Mouse (Mus musculus) brain, adult 2 months (tissue): ENCODE measurements around the gene Prrc2b.

Source experiments
- DNase-seq: peaks from one replicate; pipeline ENCODE4 v3.0.0; 2011; ENCODE audit warnings: low read depth, low spot score

Prrc2b gene

DNA sequence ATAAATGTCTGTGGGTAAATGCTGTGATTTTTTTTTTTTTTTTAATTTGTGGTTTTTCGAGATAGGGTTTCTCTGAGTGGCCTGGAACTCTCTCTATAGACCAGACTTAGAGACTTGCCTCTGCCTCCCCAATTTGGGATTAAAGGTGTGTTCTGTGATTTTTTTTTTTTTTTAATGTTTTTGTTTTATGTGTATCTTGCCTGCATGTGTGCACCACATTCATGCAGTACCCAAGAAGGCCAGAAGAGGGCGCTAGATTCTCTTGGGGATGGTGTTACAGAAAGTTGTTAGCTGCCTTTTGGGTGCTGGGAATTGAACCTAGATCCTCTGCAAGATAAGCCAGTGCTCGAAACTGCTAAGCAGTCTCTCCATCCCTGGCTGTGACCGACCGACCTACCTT lies 10.1 kb downstream of the Prrc2b start:
- DNase-seq: no peak

DNA sequence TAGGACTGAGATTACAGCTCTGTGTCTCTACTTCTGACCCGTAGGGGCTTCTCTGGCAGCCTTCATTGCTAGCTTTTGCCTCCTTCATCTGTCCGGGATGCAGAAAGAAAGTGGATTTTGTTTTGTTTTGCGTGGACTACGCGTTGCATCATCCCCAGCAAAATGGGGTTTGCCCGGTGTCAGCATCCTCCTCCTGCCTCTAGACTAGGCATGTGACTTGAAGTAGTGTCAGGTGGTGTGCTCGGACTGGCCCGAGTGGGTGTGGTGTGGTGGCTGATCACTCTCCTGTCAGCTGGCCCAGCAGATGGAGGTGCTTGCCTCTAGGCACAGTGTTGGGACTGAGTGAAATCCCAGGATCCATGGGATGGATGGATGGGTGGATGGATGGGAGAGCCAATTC lies 11.2 kb downstream of the Prrc2b start:
- no peak for DNase-seq

GRCm38 (mm10) chr2:32162646-32163045 lies 11.8 kb downstream of the Prrc2b start:
- DNase-seq: no peak

- DNase-seq: no peak
Measured at GRCm38 (mm10) chr2:32163057-32163456, 12.2 kb downstream of the Prrc2b start.

DNA sequence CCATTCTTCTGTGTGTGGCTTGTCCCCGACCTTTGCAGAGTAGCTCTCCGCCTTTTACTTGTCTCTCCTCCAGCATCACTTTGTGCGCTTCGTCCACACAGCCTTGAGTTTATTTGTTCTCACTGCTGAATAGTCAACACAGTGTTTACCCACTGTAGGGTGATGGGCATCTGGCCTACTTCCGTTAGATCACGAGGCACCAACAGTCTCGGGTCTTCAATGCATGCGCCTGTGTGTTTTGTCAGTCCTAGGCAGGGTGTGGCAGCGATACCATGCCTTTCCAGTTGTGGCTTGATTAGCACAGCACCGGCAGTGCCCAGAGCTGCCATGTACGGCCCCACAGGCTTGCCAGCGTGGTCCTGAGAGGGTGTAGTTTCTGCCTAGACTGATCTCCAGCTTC lies 13.6 kb downstream of the Prrc2b start:
- peak; percentile 69 for DNase-seq

DNA sequence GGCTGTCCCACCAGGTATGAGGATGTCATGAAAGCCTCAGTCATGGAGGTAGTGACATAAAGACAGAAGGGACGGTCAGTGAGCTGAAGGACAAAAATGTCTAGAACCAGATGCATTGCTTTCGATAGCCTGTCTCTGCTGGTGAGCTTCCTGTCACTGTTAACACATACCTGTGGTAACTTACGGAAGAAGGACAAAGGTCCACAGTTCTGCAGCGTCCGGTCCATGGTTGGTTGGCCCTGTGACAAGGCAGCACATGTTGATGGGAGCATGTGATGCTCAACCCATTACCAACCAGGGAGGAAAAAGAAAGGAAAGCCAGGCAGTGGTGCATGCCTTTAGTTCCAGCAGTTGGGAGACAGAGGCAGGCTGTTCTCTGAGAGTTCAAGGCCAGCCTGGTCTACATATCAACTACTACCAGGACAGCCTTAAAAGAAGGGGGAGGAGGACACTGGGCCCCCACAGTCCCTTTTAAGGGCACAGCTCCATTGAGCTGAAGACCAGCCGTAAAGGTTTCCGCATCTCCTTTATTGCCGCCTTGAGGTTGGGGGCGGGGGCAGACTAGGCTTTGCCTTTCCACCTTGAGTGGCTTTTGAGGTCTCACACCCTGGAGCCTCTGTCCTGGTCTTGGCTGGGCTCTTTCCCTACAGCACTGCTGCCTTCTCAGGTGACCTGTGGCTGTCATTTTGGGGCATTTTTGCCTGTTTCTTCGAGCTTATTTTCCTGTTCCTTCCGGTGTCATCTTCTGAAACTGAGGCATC lies 14.3 kb downstream of the Prrc2b start:
- no peak for DNase-seq

DNA sequence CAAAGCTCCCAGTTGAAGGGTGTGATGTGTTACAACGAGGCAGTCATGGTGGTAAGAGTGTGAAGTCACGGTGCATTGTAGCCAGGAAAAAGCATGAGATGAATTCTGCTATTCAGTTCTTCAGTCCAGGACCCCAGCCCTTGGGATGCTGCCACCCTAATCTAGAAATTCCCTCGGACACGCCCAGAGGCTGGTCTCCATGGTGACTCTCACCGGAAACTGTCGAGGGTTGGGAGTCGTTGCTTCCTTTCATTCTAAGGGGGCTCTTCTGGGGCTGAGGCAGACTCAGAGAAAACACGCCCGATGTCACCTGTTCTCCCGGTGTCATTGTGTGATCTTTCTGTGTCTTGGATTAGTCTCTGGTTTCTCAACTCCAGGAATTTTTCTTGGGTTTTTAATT lies 15.7 kb downstream of the Prrc2b start:
- DNase-seq: no peak

GRCm38 (mm10) chr2:32167034-32167770 lies 16.3 kb downstream of the Prrc2b start:
- DNase-seq: no peak

DNA sequence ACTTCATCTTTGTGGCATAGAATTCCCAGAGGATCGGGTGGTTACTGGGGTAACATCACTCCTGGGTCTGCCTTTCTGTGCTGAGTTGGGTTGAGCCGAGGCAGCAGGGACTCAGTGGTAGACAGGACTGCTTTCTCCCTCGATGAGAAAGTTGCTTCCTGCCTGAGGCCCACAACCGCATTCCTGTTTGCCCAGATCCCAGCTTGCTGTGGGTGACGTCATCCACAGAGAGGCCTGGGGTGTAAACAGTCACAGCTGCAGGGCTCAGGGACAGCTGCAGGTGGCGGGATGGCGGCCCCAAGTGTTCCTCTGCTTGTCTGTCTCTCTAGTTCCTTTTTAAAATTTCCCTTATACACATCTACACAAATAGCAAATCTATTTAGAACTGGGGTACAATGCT lies 16.9 kb downstream of the Prrc2b start:
- peak; percentile 93 for DNase-seq

- no peak for DNase-seq
Measured at GRCm38 (mm10) chr2:32169292-32169691, 18.4 kb downstream of the Prrc2b start.

- DNase-seq: no peak
Measured at GRCm38 (mm10) chr2:32170010-32170409, 19.1 kb downstream of the Prrc2b start.

GRCm38 (mm10) chr2:32171658-32172433 lies 21.0 kb downstream of the Prrc2b start:
- peak; percentile 73 for DNase-seq

- peak; percentile 89 for DNase-seq
Measured at GRCm38 (mm10) chr2:32174170-32174741, 23.4 kb downstream of the Prrc2b start.

GRCm38 (mm10) chr2:32175051-32175466 lies 24.2 kb downstream of the Prrc2b start:
- DNase-seq: peak; percentile 86

DNA sequence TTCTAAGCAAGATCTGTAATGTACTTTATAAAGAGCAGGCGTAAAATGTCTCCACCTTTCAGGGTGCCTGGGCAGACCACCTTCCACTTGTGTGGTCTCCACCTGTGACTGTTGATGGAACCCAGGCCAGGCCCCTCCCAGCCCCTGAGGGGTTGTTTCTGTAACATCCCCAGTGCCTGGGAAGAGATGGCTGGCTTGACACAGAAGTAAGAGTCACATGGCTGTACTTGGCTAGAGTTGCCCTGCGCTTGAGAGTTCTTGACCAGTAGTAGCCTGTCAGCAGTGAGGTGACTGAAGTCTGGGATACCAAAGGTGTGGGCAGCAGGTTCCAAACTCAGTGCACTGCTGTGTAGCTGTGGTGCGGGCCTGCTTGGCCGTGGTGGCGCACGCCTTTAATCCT lies 24.6 kb downstream of the Prrc2b start:
- DNase-seq: no peak

DNA sequence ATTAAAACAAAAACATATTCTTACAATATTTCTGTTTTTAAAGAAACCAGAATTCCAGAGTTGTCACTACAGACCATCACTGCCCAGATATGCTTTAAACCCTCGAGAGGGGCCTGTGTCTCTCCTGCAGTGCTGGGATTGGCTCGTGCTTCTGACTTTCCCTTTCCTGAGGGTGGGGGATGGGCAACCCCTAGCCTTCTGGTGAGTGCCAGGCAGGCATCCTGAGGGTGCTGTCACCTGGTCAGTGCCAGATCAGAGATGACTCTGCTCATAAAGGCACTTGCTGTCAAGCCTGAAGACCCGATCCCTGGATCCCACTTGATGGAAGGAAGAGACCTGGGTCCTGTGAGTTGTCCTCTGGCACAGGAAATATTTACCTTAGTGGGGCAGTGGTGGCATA lies 26.0 kb downstream of the Prrc2b start:
- DNase-seq: no peak

- no peak for DNase-seq
Measured at GRCm38 (mm10) chr2:32177397-32178060, 26.6 kb downstream of the Prrc2b start.

- no peak for DNase-seq
Measured at GRCm38 (mm10) chr2:32179363-32179762, 28.5 kb downstream of the Prrc2b start.

- peak; percentile 78 for DNase-seq
Measured at GRCm38 (mm10) chr2:32180127-32180526, 29.2 kb downstream of the Prrc2b start.

DNA sequence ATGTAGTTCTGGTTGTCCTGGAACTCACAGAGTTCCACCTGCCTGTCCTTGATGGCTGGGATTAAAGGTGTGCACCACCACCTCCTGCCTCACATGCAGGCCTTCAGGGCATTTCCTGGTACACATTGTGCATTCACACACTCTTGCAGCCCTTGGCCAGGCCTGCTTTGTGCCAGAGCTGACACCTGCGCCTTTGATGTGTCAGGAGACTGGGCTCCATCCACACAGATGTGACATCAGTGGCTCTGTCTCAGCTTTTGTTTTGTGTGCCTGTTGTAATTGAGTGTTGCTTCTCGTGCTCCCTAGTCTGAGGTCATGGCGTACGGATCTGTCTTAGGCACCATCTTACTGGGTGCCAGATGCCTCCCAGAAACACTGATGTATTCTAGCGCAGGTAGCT lies 30.5 kb downstream of the Prrc2b start:
- DNase-seq: no peak

GRCm38 (mm10) chr2:32182119-32182518 lies 31.2 kb downstream of the Prrc2b start:
- no peak for DNase-seq
